Mouse (Mus musculus): ENCODE data around the gene Wdr76.

DNA sequence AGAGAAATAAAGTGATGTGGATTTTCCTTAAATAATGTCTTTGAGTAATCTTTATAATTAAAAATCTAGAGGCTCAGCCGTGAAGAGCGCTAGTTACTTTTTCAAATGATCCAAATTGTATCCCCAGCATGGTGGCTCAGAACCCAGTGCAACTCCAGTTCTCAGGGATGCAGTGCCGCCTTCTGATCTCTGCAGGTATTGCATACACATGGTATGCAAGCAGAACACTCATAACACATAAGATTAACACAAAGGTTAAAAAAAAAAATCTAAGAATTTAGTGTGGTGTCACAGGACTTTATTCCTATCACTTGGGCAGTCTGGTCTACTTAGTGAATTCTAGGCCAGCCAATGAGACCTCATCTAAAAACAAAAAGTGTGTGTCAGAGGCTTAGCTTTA, 38.3 kb downstream of the Wdr76 start:
- TF ChIP-seq POLR2A (IDR thresholded peaks at IDR 0.05; ENCODE audit: insufficient read length, low read depth) (no peak), SRF (IDR thresholded peaks at IDR 0.05; ENCODE audit: control insufficient read depth, insufficient read length, low read depth) (no peak), E2F4 (IDR thresholded peaks at IDR 0.05; ENCODE audit: insufficient read depth) (no peak), MAX (IDR thresholded peaks at IDR 0.05; ENCODE audit: low read depth) (no peak), USF1 (IDR thresholded peaks at IDR 0.05; ENCODE audit: low read depth) (no peak), TCF3 (IDR thresholded peaks at IDR 0.05; ENCODE audit: insufficient read length, low read depth) (no peak)
